Mouse (Mus musculus): ENCODE results near the gene Klhl5. TPM values are rescaled to one million over a fixed set of nuclear protein-coding genes. Genes with fewer than 3 reads are reported as not detected.

Klhl5 gene
- polyA plus RNA-seq, 1 experiment = 11.3 TPM

- 90% methylated on average over 9 of the region's 9 CpGs for WGBS
- H3K4me3 ChIP-seq (ENCODE audit: control insufficient read depth, insufficient read depth, low read length) = no peak overlapping the region
- no peaks in the 10 kb centered on the region for H3K4me1 ChIP-seq (replicated peaks; ENCODE audit: control insufficient read depth, insufficient read depth, low read length)
- H3K27me3 ChIP-seq (ENCODE audit: control insufficient read depth, insufficient read depth, low read length) = no peaks in the 10 kb centered on the region
- no peak for DNase-seq
- H3K36me3 ChIP-seq (ENCODE audit: control insufficient read depth, insufficient read depth, low read length) = peaks cover 9% of the 10 kb centered on the region
- H3K27ac ChIP-seq (ENCODE audit: control insufficient read depth, insufficient read depth, low read length) = no peak overlapping the region
- no peak for TF ChIP-seq POLR2A (IDR thresholded peaks at IDR 0.05; ENCODE audit: control insufficient read depth, extremely low read depth, insufficient read depth, low read length, poor library complexity)
- TF ChIP-seq CTCF (IDR thresholded peaks at IDR 0.05; ENCODE audit: borderline replicate concordance, control insufficient read depth, extremely low read depth, insufficient read depth, low read length, poor library complexity) = no peak
Observed at GRCm38 (mm10) chr5:65079881-65080280, 27.5 kb upstream of the Klhl5 start.

GRCm38 (mm10) chr5:65081836-65082235, 25.5 kb upstream of the Klhl5 start:
- WGBS = 94% methylated on average over 4 of the region's 4 CpGs
- H3K27me3 ChIP-seq (ENCODE audit: control insufficient read depth, insufficient read depth, low read length) = no peaks in the 10 kb centered on the region
- TF ChIP-seq POLR2A (IDR thresholded peaks at IDR 0.05; ENCODE audit: control insufficient read depth, extremely low read depth, insufficient read depth, low read length, poor library complexity) = no peak
- no peaks in the 10 kb centered on the region; the same call in 1 of the 2 replicates for H3K36me3 ChIP-seq (ENCODE audit: control insufficient read depth, insufficient read depth, low read length)
- H3K4me3 ChIP-seq (ENCODE audit: control insufficient read depth, insufficient read depth, low read length) = no peak overlapping the region
- no peaks in the 10 kb centered on the region for H3K4me1 ChIP-seq (replicated peaks; ENCODE audit: control insufficient read depth, insufficient read depth, low read length)
- no peak overlapping the region for H3K27ac ChIP-seq (ENCODE audit: control insufficient read depth, insufficient read depth, low read length)
- DNase-seq = no peak

- no peak for DNase-seq
- H3K27ac ChIP-seq (ENCODE audit: control insufficient read depth, insufficient read depth, low read length) = no peak overlapping the region
- no peaks in the 10 kb centered on the region for H3K36me3 ChIP-seq (ENCODE audit: control insufficient read depth, insufficient read depth, low read length)
- no peaks in the 10 kb centered on the region; the same call in 1 of the 2 replicates for H3K4me1 ChIP-seq (replicated peaks; ENCODE audit: control insufficient read depth, insufficient read depth, low read length)
- no peaks in the 10 kb centered on the region for H3K27me3 ChIP-seq (ENCODE audit: control insufficient read depth, insufficient read depth, low read length)
- WGBS = 77% methylated on average over 6 of the region's 6 CpGs
- H3K4me3 ChIP-seq (ENCODE audit: control insufficient read depth, insufficient read depth, low read length) = no peak overlapping the region
- TF ChIP-seq CTCF (IDR thresholded peaks at IDR 0.05; ENCODE audit: borderline replicate concordance, control insufficient read depth, extremely low read depth, insufficient read depth, low read length, poor library complexity) (no peak), POLR2A (IDR thresholded peaks at IDR 0.05; ENCODE audit: control insufficient read depth, extremely low read depth, insufficient read depth, low read length, poor library complexity) (no peak)
Observed at GRCm38 (mm10) chr5:65086522-65086921, 20.8 kb upstream of the Klhl5 start.

- no peak for DNase-seq
- no peak overlapping the region for H3K27ac ChIP-seq (ENCODE audit: control insufficient read depth, insufficient read depth, low read length)
- no peak overlapping the region for H3K4me3 ChIP-seq (ENCODE audit: control insufficient read depth, insufficient read depth, low read length)
- H3K4me1 ChIP-seq (replicated peaks; ENCODE audit: control insufficient read depth, insufficient read depth, low read length) = no peaks in the 10 kb centered on the region; the same call in 1 of the 2 replicates
- 81% methylated on average over 3 of the region's 3 CpGs for WGBS
- no peaks in the 10 kb centered on the region for H3K27me3 ChIP-seq (ENCODE audit: control insufficient read depth, insufficient read depth, low read length)
- H3K36me3 ChIP-seq (ENCODE audit: control insufficient read depth, insufficient read depth, low read length) = no peaks in the 10 kb centered on the region
- TF ChIP-seq CTCF (IDR thresholded peaks at IDR 0.05; ENCODE audit: borderline replicate concordance, control insufficient read depth, extremely low read depth, insufficient read depth, low read length, poor library complexity) (no peak), POLR2A (IDR thresholded peaks at IDR 0.05; ENCODE audit: control insufficient read depth, extremely low read depth, insufficient read depth, low read length, poor library complexity) (no peak)
Observed at GRCm38 (mm10) chr5:65089707-65090106, 17.6 kb upstream of the Klhl5 start.

DNA sequence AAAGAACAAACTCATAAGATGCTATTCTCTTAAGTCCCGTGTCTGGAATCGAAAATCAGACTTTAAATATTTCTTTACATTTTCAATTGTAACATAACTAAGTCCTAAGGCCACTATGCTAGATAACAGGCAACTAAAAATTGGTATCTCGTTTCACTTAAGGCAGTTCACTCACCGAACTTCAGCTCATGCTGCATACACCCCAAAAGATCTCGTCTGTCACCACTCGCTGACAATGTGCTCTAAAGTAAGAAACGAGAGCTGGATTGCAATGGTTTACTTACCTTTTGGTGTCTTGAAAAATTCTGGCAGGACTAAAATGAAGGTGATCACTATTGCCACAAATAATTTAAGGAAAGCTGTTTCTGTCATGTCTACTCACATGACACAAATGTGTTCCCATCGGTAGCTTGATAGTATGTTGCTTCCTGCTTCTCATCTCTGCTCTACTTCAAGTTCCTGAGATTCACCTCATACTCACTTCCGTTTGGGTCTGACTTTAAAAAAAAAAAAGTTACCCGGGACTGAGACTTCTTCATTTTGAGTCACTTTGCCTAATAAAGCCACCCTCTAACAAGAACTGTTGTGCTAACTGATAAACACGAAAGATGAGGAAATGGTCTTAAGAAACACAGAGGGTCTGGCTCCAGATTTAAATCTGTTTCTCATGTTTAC, 16.0 kb upstream of the Klhl5 start:
- Histone ChIP-seq H3K4me3 (ENCODE audit: control insufficient read depth, insufficient read depth, low read length) (no peak overlapping the region), H3K27me3 (ENCODE audit: control insufficient read depth, insufficient read depth, low read length) (no peaks in the 10 kb centered on the region), H3K36me3 (ENCODE audit: control insufficient read depth, insufficient read depth, low read length) (no peaks in the 10 kb centered on the region), H3K4me1 (replicated peaks; ENCODE audit: control insufficient read depth, insufficient read depth, low read length) (no peaks in the 10 kb centered on the region; the same call in 1 of the 2 replicates), H3K27ac (ENCODE audit: control insufficient read depth, insufficient read depth, low read length) (no peak overlapping the region; the same call in 1 of the 2 replicates)
- TF ChIP-seq CTCF (IDR thresholded peaks at IDR 0.05; ENCODE audit: borderline replicate concordance, control insufficient read depth, extremely low read depth, insufficient read depth, low read length, poor library complexity) (no peak), POLR2A (IDR thresholded peaks at IDR 0.05; ENCODE audit: control insufficient read depth, extremely low read depth, insufficient read depth, low read length, poor library complexity) (no peak)
- 10% methylated on average over 11 of the region's 11 CpGs for WGBS
- peak; percentile 24 for DNase-seq

- H3K36me3 ChIP-seq (ENCODE audit: control insufficient read depth, insufficient read depth, low read length) = no peaks in the 10 kb centered on the region
- H3K4me3 ChIP-seq (ENCODE audit: control insufficient read depth, insufficient read depth, low read length) = no peak within 1 kb of the TSS
- H3K4me1 ChIP-seq (replicated peaks; ENCODE audit: control insufficient read depth, insufficient read depth, low read length) = no peaks in the 10 kb centered on the region; the same call in 1 of the 2 replicates
- no peak within 1 kb of the TSS; the same call in 1 of the 2 replicates for H3K27ac ChIP-seq (ENCODE audit: control insufficient read depth, insufficient read depth, low read length)
- 80% methylated on average over 5 of the region's 5 CpGs for WGBS
- TF ChIP-seq POLR2A (IDR thresholded peaks at IDR 0.05; ENCODE audit: control insufficient read depth, extremely low read depth, insufficient read depth, low read length, poor library complexity) (no peak), CTCF (IDR thresholded peaks at IDR 0.05; ENCODE audit: borderline replicate concordance, control insufficient read depth, extremely low read depth, insufficient read depth, low read length, poor library complexity) (no peak)
- DNase-seq = no peak
- H3K27me3 ChIP-seq (ENCODE audit: control insufficient read depth, insufficient read depth, low read length) = no peaks in the 10 kb centered on the region
Observed at GRCm38 (mm10) chr5:65091921-65092320, 15.4 kb upstream of the Klhl5 start, which contains the start of gene Tmem156. Gene Tmem156, minus strand, starts transcription at chr5:65092132.

All from thymus, adult 2 months (tissue).